Mouse (Mus musculus) forebrain, postnatal 0 days (tissue): ENCODE measurements around the gene Commd2. TPM values are rescaled to one million over a fixed set of nuclear protein-coding genes. Genes with fewer than 3 reads are reported as not detected.

Experiments used
- ATAC-seq: fragments of 200-750 bp; cut with Nextera tagmentation; 2 replicates; pipeline ENCODE4 v1.8.0; 2017; ENCODE audit warnings: mild to moderate bottlenecking, moderate library complexity
- DNase-seq: peaks from one replicate; pipeline ENCODE4 v3.0.0-alpha.2; 2015
- H3K27ac ChIP-seq: fragments of 300-500 bp; sonication (generic); 2 replicates; pipeline ENCODE4 v1.5.1; 2014; ENCODE audit warnings: low read depth, mild to moderate bottlenecking, antibody characterized with exemption, low read length, moderate library complexity, mixed read lengths
- H3K27me3 ChIP-seq: fragments of 300-500 bp; sonication (generic); 2 replicates; pipeline ENCODE4 v1.6.1; 2014; ENCODE audit warnings: mild to moderate bottlenecking, low read length, mixed read lengths; ENCODE audit not compliant: insufficient read depth
- H3K36me3 ChIP-seq: fragments of 300-500 bp; sonication (generic); 2 replicates; pipeline ENCODE4 v1.6.1; 2014; ENCODE audit warnings: mild to moderate bottlenecking, moderate library complexity; ENCODE audit not compliant: insufficient read depth
- H3K4me1 ChIP-seq: fragments of 300-500 bp; sonication (generic); 2 replicates; pipeline ENCODE4 v1.6.1; 2014; ENCODE audit warnings: antibody characterized with exemption; ENCODE audit not compliant: insufficient read depth
- H3K4me2 ChIP-seq: fragments of 300-500 bp; sonication (generic); 2 replicates; pipeline ENCODE4 v1.6.1; 2014; ENCODE audit warnings: low read depth, mild to moderate bottlenecking, moderate library complexity
- H3K4me3 ChIP-seq: fragments of 300-500 bp; sonication (generic); 2 replicates; pipeline ENCODE4 v1.5.1; 2014; ENCODE audit warnings: low read depth, low read length, mixed read lengths
- H3K9ac ChIP-seq: fragments of 300-500 bp; sonication (generic); 2 replicates; pipeline ENCODE4 v1.6.1; 2014; ENCODE audit warnings: mild to moderate bottlenecking
- H3K9me3 ChIP-seq: fragments of 300-500 bp; sonication (generic); 2 replicates; pipeline ENCODE4 v1.6.1; 2016; ENCODE audit warnings: low read length
- CTCF ChIP-seq: sonication (generic); IDR thresholded peaks from 2 replicates; pipeline ENCODE4 v1.5.1; 2016; ENCODE audit warnings: antibody characterized with exemption, control low read depth, low read depth
- WGBS: fragments of 180-500 bp; shearing (Covaris S2); extraction: QIAGEN DNeasy Blood & Tissue Kit; methylation state at CpG from one replicate; pipeline ENCODE4 v1.1.7; 2014; 5-methylcytosine and 5-hydroxymethylcytosine counted together
- polyA plus RNA-seq: library from polyadenylated mRNA; unstranded; fragments of >200 nt; fragmentation: Nextera tagmentation; extraction: Ambion mirVana; gene quantifications from 2 replicates; pipeline ENCODE4 v1.2.1, GENCODE M21; 2015
- total RNA-seq: library from RNA; depleted of rRNA; stranded (reverse); fragments of >200 nt; gene quantifications from 2 replicates; pipeline ENCODE4 v1.2.3, GENCODE M21; 2014

Gene Commd2
- total and polyA plus RNA-seq, 2 experiments from 2014 or later: 34.6 to 89.7 TPM

DNA sequence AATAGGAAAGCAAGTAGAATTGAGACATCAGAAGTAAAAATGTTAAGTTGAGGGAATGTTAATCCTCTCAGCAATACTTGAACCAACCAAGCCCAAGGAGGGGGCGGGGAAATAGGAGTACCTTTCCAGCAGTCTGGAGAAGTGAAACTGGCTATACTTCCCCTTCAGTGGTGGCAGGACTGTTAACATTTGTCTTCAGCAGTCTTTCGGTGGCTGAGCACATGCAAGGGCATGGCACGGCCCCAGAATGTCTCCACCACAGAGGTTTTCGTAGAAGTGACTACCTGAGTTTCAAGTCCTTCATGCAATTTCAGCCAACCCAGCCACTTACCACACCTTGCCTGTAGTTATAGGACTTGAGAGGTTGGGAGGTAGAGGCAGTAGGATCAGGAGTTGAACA is 22.1 kb upstream of the Commd2 start:
- Histone ChIP-seq H3K4me3 (no peak overlapping the region), H3K9ac (no peak overlapping the region), H3K9me3 (no peaks in the 10 kb centered on the region), H3K4me1 (no peaks in the 10 kb centered on the region), H3K27ac (no peak overlapping the region), H3K4me2 (no peak overlapping the region), H3K36me3 (no peaks in the 10 kb centered on the region), H3K27me3 (no peaks in the 10 kb centered on the region)
- WGBS: 87% methylated on average over 4 of the region's 4 CpGs
- ATAC-seq (no peak), DNase-seq (no peak)
- no peak for TF ChIP-seq CTCF

DNA sequence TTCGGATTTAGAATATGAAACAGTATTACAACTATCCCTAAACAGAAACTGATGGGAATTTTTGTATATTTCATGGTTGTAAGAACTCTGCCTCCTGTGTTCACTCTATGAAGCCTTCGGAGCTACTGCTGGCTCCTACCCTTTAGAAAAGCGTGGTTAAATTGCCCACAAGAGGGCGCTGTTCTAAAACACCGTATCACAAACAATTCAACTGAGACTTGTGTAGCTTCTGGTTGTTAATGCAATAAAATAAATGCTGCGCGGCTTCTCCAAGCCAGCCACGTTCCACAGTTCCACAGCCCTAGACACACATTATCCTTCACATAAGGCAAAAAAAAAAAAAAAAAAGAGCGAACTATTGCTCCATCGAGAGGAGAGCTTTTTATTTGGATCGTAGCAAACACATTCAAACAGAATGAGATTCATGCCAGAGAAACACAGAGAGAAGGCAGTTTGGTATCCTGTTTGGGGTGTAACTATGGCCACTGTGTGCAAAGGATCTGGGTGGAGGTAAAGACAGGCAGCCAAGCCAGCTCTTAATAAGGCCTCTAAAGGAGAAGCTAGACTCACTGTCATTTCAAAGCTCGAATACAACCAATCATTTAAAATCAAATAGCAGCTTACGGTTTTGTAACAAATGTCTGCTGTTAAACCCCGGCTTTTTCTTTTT is 15.7 kb upstream of the Commd2 start:
- no peaks in the 10 kb centered on the region for H3K27me3 ChIP-seq
- TF ChIP-seq CTCF: peak; percentile 84
- no peaks in the 10 kb centered on the region for H3K36me3 ChIP-seq
- 16% methylated on average over 14 of the region's 14 CpGs for WGBS
- peak overlapping the region; percentile 36 for H3K4me3 ChIP-seq
- H3K9ac ChIP-seq: peak overlapping the region; percentile 38
- no peak overlapping the region; the same call in 1 of the 2 replicates for H3K27ac ChIP-seq
- H3K4me1 ChIP-seq: no peaks in the 10 kb centered on the region
- ATAC-seq: peak; percentile 94
- no peaks in the 10 kb centered on the region for H3K9me3 ChIP-seq
- peak; percentile 95 for DNase-seq
- peak overlapping the region; percentile 48 for H3K4me2 ChIP-seq

DNA sequence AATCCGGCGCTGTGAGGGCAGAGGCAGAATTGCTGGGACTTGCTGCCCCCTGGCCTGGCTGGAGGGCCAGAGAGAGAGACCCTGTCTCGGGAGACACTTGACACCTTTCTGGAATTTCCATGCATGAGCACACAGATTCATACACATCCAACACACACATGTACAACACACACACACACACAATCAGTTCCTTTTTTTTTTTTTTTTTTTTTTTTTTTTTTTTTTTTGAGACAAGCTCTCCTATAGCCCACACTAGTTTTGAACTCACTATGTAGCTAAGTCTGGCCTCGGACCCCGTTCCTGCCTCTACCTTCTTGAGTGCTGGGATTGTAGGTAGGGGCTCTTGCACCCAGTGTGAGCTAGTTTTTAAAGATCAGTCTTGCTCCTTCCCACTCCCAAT is 14.4 kb upstream of the Commd2 start:
- Histone ChIP-seq H3K36me3 (no peaks in the 10 kb centered on the region), H3K9ac (no peak overlapping the region), H3K4me1 (no peaks in the 10 kb centered on the region), H3K9me3 (no peaks in the 10 kb centered on the region), H3K27me3 (no peaks in the 10 kb centered on the region), H3K4me3 (no peak overlapping the region), H3K4me2 (no peak overlapping the region), H3K27ac (no peak overlapping the region)
- WGBS: 96% methylated on average over 5 of the region's 5 CpGs
- DNase-seq (no peak), ATAC-seq (no peak)
- TF ChIP-seq CTCF: no peak

DNA sequence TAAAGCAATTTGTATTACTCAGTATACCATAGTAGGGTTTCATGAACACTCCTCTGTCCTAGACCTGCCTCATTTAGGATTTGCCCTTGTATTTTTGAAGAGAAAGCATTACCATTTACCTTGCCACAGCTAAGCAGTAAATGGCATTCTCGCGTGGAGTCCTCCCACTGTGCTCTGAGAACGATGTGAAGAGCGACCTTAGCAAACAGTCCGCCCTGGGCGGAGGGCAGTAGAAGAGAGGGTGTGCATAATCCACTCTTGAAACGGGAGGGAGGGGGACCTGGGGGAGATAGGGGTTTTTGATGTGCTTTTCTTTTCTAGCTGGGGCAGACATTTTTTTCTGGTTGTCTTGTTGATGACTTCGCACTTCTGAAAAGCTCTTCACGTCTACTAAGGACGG is 13.2 kb upstream of the Commd2 start:
- Histone ChIP-seq H3K4me1 (no peaks in the 10 kb centered on the region), H3K4me2 (no peak overlapping the region), H3K36me3 (no peaks in the 10 kb centered on the region), H3K9me3 (no peaks in the 10 kb centered on the region), H3K27ac (no peak overlapping the region), H3K27me3 (no peaks in the 10 kb centered on the region), H3K9ac (no peak overlapping the region), H3K4me3 (no peak overlapping the region)
- DNase-seq: no peak
- ATAC-seq: no peak
- 70% methylated on average over 10 of the region's 10 CpGs for WGBS
- TF ChIP-seq CTCF: no peak

DNA sequence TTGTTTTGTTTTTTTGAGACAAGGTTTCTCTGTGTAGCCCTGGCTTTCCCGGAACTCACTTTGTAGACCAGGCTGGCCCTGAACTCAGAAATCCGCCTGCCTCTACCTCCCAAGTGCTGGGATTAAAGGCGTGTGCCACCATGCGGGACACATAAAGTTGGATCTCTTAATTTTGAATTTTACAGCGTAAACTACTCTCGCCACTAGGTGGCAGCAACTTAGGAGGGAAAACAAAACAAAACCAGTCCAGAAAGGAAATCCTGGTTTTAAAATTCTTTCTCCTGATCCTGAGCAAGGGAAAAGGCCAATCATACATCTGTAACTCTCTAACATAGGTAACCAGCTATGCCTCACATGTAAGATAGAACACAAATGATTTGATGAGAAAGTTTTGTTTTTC is 12.2 kb upstream of the Commd2 start:
- no peak overlapping the region for H3K27ac ChIP-seq
- TF ChIP-seq CTCF: peak; percentile 75
- no peak overlapping the region for H3K9ac ChIP-seq
- ATAC-seq (no peak), DNase-seq (peak; percentile 82)
- no peak overlapping the region for H3K4me2 ChIP-seq
- no peaks in the 10 kb centered on the region for H3K4me1 ChIP-seq
- no peaks in the 10 kb centered on the region for H3K27me3 ChIP-seq
- H3K9me3 ChIP-seq: no peaks in the 10 kb centered on the region
- 18% methylated on average over 6 of the region's 6 CpGs for WGBS
- no peak overlapping the region for H3K4me3 ChIP-seq
- no peaks in the 10 kb centered on the region for H3K36me3 ChIP-seq

DNA sequence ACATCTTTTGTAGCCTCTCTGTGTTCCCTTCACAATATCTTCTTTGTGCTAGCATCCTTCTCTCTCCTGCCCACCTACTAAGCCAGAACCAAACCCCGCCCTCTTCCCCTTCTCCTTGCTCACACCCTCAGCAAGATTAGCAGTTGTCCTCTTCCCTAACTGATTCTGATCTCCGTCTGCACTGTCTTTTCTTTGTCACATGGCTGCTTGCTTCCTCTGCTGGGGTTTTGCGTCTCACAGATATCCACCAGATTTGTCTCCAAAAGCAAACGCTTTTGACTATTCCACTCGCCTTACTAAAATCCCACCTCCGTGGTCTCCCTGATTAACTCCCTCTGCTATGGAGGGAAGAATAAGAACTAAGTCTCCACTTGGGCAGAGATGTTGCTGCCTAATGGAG is 7.1 kb upstream of the Commd2 start:
- Histone ChIP-seq H3K4me1 (no peaks in the 10 kb centered on the region), H3K9ac (no peak overlapping the region), H3K9me3 (no peaks in the 10 kb centered on the region), H3K4me2 (no peak overlapping the region), H3K27ac (no peak overlapping the region), H3K4me3 (no peak overlapping the region), H3K27me3 (no peaks in the 10 kb centered on the region), H3K36me3 (no peaks in the 10 kb centered on the region)
- DNase-seq (no peak), ATAC-seq (no peak)
- WGBS: 64% methylated on average over 6 of the region's 6 CpGs
- TF ChIP-seq CTCF: no peak

DNA sequence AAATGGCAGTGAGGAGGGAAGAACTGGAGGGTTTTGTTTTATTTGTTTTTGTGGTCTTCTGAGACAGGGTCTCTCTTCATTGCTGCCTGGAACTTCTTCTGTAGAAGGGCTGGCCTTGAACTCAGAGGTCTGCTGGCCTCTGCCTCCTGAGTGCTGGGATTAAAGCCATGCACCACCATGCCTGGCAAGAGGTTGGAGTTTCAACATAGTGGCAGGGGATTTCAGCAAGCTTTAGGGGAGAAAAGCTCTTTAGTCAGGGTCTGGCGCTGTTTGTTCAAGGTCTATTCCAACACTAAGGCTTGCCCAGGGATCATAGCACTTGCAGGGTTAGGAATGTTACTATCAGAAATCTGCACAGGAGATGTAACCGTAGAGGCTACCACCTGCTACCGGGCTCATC is 2.1 kb upstream of the Commd2 start:
- Histone ChIP-seq H3K9ac (no peak overlapping the region), H3K4me2 (no peak overlapping the region), H3K4me3 (no peak overlapping the region), H3K4me1 (peaks cover 3% of the 10 kb centered on the region; the same call in 1 of the 2 replicates), H3K27ac (no peak overlapping the region), H3K27me3 (no peaks in the 10 kb centered on the region), H3K36me3 (no peaks in the 10 kb centered on the region), H3K9me3 (no peaks in the 10 kb centered on the region)
- ATAC-seq: no peak
- WGBS: 84% methylated on average over 3 of the region's 3 CpGs
- no peak for DNase-seq
- TF ChIP-seq CTCF: no peak

DNA sequence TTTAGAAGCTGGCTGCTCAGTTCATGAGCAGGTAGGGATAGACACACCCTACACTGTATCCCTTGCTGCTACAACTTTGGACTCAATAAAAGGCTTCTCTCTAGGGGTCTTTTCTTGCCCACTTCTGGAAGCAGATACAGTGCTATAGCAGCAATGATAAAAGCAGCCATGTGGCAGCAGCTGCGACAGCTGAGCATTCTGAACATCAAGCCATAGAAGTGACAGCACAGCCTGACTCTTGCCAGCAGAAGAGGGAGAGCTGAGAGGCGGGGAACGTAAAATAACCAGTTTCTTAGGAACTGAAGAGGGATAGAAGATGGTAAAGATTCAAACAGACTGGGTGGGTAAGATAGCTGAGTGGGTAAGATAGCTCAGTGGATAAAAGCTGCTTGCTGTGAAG is 970 bp upstream of the Commd2 start:
- Histone ChIP-seq H3K4me1 (peaks cover 3% of the 10 kb centered on the region; the same call in 1 of the 2 replicates), H3K9ac (no peak overlapping the region), H3K4me3 (no peak overlapping the region), H3K27me3 (no peaks in the 10 kb centered on the region), H3K9me3 (no peaks in the 10 kb centered on the region), H3K36me3 (no peaks in the 10 kb centered on the region), H3K27ac (no peak overlapping the region), H3K4me2 (no peak overlapping the region)
- no peak for DNase-seq
- 73% methylated on average over 3 of the region's 3 CpGs for WGBS
- TF ChIP-seq CTCF: no peak
- no peak for ATAC-seq
